Mouse (Mus musculus) layer of hippocampus, adult 11-12 months (tissue): Measurements from ENCODE around the gene Msh5.
"Not testable (repeated sequence)": the region's sequence is repeated elsewhere in the genome, so short reads cannot be mapped to it uniquely, and the experiment has no call there.

Source experiments
- DNase-seq: peaks from one replicate; pipeline ENCODE4 v3.0.0; 2022; ENCODE audit warnings: low spot score

Gene Msh5

DNA sequence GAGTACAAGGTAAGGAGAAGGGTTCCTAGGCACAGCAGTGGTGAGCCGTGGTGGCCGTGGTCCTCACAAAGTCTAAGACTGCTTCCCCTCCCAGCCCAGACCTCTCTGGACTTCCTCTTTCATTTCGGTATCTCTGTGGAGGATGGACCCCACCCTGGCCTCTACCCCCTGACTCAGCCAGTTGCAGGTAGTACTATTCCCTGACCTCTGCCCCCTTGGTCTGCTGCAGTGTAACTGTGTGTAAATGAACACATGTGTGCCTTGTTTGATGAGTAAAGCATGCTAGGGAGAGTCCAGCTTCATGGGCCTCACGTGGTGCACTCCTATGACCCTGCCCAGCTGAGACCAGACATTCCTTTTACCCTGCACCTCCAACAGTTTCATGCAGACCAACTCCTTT, 22.8 kb downstream of the Msh5 start:
- no peak for DNase-seq

DNA sequence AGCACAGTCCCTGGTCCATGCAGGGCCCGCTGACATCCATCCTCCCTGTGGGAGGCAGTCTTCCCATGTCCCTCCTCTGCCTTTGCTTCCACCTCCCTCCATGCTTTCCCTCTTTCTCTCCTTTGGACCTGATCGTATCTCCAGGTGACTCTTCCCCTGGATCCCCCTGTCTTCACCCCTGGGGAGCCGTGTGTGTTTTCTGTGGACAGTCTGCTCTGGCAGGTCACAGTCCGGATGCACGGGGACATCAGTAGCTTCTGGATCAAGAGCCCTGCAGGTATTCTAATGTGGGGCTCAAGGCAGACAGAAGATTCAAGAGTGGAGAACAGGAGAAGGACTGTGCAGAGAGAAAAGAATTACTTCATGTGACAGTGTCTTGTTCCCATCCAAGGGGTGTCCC, 23.3 kb downstream of the Msh5 start:
- DNase-seq = no peak

DNA sequence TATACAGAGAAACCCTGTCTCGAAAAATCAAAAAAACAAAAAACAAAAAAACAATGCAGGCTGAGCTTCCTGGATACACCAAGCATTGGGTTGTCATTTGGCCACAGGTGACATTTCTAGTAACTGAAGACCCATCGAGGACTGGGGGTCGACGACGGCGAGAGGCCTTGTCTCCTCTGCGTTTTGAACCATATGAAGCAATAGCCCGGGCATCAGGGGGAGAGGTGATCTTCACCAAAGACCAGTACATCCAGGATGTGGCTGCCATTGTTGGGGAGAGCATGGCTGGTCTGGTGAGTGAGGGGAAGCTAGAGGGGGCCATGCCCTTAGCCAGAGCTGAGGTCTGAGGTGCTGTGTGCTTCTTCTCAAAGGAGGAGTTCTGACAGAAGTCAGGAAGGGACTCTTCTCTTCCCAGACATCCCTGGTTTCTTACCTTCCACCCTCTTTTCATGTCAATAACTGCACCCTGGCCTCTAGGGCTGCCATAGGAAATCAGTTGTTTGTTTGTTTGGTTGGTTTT, 23.9 kb downstream of the Msh5 start:
- DNase-seq = no peak

DNA sequence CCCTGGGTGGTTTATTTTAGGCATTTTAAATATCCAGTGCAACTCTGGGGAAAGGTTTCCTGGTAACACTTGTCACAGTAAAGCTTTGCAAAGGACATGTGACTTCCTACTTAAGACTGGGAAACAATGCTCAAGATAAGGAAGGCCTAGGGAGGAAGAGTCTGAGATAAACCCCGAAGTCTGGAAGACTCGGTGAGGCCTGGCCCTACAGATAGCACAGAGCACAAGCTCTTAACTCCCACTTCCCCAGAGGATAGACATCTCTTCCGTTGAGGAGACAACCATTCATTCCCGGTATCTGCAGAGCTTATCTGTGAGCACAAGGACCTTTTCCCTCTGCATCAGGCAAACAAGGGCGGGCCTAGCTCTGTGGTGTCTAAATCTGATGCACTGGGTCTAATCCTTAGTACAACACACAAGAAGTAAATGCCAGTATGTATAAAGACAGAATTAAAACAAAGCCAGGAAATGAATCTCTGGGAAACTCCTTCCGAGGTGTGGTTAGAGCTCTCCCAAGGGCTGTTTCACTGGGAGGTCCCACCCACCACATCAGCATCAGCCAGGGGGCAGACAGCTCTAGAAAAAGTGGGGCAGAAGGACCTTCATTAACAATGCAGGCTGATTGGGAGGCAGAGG, 24.6 kb downstream of the Msh5 start:
- no peak for DNase-seq

DNA sequence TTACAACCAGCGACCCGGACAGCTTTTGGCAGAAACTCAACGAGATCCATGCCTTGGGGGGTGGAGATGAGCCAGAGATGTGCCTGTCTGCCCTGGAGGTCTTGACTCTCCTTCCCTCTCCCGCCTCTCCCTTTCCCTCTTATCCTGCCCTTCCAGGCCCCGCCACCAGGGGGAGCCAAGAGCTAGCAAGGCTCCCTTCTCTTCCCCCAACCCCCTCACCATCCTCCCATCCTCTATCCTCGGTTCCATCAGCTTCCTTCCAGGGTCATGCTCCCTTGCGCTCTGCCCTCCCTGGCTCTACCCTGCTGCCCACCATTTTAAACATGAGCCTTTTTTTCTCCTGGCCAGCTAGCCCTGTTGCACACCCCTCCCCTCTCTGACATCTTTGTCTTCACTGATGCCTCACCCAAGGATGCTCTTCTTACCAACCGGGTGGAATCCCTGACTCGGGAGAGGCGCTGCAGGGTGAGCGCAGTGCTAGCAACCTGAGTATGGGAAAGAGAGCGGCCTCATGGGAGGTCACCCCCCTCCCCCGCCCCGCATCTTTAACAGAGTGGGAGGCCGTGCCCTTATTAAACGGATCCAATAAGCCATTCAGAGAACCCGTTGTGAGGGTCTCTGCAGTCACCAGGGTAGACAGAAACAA, 25.3 kb downstream of the Msh5 start:
- DNase-seq = peak; percentile 91

DNA sequence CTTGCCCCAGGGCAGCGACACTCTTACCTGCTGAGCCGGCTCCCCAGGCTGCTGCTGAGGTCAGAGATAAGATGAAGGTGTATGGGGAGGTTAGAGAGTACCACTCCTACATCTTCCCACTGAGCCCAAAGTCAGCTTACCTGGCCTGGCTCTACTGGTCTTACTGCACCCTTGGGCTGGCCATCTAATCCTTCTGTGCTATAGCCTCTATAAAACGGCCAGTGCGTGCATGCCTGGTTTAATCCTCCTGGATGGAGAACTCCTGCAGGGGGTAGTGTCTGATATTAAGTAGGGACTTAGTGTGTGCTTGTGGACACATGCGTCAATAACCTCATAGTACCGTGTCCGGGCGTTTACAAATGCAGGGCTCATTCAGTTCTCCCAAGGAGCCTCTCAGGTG, 26.0 kb downstream of the Msh5 start:
- DNase-seq = no peak

DNA sequence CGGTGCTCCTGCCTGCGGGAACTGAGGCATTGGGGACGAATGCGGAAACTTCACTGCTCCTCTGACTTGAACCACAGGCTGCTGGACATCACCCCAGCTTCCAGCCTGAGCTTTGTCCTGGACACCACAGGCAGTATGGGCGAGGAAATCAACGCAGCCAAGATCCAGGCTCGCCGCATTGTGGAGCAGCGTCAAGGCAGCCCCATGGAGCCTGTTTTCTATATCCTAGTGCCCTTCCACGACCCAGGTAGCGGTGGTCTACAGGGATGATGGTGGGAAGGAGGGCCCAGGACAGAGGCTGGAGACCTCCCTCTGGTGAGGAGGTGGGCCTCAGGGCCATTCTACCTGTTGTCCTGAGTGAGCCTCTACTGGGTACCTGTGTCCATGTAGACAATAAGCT, 26.7 kb downstream of the Msh5 start:
- no peak for DNase-seq

DNA sequence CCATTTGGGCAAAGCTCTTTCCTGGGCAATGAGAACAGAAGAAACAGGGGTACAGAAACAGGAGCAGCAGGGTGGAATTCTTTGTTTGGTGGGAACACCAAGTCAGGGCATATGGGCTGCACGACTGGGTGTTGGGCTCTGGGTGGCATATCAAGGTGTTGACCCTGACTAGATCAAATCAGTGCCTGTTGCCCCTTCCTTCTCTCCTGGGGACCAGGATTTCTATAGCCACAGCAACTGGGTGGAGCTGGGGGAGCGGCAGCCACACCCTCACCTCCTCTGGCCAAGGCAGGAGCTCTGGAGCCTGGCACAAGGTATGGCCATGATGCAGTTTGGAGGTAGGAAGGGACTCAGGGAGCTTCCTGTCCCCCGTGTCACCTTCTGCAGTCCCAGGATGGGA, 28.4 kb downstream of the Msh5 start:
- no peak for DNase-seq

DNA sequence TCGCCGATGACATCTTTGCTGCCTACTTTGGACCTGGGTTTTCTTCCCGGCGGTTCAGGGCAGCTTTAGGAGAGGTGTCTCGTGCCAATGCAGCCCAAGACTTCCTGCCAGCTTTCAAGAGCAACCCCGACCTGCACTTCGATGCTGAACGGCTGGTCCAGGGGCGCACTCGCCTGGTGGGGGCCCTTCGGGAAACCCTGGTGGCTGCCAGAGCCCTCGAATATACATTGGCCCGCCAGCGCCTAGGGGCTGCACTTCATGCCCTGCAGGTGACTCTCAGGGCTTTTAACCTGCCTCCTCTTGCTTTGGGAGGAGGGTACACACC, 28.9 kb downstream of the Msh5 start:
- DNase-seq = no peak

DNA sequence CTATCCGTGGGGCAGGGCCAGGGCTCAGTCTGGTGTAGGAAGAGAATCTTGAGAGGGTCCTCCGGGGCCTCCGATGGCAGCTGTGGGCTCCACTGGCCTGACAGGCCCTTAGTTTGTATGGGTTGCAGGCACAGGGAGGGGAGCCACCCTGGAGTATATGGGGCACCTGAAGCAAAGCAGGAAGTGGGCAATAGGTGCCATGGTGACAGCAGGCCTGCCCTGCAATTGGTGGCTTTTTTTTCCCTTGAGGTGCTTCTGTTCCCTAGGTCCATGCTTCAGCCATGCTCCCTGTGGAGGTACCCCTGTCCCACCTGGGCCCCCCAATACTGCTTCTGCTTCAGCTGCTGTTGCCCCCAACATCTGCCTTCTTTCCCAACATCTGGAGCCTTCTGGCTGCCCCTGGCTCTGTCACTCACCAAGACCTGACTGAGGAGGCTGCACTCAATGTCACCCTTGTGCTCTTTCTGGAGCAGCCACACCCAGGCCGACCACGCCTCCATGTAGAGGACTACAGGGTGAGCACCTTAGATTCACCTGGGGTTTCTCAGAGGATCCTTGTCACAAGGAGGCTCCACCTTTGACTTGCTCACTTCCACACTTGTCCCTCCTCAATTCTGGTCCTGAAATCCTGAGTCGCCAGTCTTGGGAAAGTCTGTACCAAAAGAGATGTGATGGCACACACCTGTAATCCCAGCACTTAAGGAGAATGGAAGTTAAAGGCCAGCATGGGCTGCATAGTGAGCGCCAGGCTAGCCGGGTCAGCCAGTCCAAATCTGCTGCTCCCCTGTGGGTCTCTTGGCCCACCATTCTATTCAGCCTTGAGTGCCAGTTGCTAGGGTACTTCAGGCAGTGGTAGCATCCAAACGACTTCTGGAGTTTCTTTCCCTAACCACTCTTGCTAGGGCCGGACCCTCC, 29.5 kb downstream of the Msh5 start:
- DNase-seq = no peak

DNA sequence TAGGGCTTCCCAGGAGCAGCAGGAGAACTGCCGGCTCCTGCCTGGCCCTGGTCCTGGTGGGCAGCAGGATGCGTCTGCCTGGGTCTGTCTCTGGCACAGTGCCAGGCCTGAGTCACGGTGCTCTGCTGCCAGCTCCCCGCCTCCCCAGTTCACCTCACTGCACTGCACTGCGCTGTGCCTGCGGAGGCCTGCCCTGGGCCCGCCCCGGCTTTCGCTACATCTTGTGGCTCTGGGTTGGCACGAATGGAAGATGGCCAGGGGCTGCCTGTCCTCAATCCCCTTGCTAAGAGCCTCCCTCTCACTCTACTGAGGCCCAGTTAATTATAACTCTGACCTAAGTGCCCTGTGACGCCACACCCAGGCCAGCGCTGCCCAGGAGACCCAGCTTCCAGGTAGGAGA, 30.2 kb downstream of the Msh5 start, which contains the start of gene Vwa7:
TSS of gene Vwa7 (plus strand) at position 204 of the 400 bp plus-strand sequence.
- DNase-seq = no peak

DNA sequence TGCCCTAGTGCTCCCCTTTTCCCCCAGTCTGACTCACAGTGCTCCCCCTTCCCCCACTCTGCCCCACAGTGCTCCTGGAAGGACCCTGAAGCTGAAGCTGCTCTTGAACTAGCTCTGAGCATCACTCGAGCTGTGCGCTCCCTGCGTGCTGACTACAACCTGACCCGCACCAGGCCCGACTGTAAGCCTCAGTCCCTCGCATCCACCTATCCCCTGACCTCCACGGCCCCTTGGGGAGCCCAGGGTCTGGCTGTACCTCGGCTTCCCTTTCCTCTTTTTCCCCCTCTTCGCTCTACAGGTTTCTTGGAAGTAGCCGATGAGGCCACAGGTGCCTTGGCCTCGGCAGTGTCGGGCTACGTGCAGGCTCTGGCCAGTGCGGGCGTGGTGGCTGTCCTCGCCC, 31.2 kb downstream of the Msh5 start:
- DNase-seq = no peak

DNA sequence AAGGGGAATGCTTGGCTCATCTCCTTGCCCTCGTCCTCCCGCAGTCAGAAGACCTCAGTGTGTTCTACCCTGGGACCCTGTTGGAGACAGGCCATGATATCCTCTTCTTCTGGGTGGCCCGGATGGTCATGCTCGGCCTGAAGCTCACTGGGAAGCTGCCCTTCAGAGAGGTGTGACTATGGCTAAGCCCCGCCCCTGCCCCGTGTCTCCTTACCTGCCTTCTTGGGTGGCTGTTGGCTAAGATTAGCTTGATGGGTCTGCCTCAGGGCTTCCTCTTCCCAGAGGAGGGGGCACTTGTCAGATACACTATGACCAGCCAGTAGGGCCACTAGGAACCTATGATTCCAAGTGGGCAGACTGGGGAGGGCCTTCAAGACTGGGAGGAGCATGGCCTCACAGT, 33.3 kb downstream of the Msh5 start:
- DNase-seq = no peak

DNA sequence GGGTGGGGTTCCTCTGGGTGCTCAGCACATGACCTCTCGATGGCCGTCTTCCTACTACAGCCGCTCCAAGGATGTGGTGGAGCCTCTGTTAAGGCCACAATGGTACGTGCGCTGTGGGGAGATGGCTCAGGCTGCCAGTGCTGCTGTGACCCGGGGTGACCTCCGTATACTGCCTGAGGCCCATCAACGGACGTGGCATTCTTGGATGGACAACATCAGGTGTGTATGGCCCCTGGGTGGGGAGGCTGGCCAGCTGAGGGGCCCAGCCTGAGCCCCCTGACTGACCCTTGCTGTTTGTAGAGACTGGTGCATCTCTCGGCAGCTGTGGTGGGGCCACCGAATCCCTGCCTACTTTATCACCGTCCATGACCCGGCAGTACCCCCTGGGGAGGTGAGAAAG, 34.1 kb downstream of the Msh5 start:
- no peak for DNase-seq

DNA sequence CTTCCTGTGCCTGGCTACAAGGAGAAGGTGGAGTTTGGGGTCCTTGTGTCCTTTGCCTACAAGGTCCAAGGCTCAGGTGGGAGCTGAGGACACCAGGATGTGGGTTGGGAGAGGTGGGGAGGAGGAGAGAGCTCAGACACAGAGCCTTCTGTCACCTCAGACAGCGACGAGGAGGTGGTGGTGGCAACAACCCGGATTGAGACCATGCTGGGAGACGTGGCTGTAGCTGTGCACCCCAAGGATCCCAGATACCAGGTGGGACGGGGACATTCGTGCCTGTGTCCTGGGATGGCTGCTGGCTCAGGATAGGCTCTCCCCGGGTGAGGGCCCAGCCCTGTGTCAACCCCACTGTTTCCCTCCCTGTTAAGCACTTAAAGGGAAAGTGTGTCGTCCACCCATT, 35.1 kb downstream of the Msh5 start:
- no peak for DNase-seq

DNA sequence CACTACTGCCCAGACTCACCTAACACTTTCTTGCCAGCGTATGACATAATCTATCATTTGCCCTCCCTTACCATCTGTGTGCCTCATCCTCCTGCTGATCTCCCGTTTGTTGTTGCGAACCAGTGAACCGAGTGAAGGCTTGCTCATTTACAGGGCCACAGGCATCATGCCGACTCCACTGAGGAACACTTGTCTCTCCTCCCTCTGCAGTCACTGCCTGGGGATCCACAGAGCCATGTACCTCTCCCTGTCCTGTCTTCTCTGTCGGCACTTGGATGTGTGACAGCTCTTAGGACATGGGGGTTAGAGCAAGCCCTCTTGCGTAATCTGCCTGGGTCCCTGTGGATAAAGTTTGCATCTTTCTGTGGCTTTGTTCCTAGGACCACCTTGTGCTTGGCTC, 37.0 kb downstream of the Msh5 start:
- no peak for DNase-seq

DNA sequence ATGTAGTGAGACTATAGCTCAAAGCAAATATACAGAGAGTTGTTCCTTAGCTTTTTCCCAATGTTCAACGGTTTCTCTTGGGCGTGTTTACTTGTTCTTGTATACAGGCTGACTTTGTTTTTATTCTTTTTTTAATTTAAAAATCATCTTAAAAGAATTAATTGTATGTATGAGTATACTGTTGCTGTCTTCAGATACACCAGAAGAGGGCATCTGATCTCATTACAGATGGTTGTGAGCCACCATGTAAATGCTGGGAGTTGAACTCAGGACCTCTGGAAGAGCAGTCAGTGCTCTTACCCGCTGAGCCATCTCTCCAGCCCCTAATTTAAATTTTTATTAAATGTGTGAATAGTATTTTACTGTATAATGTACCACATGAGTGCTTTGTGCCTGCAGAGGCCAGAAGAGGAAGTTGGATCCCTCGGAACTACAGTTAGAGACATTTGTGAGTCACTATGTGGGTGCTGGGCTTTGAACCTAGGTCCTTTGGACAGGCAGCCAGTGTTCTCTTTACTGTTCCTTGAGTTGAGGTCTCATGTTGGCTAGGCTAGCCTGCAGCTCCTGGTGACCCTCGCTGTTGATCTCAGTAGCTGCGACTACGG, 39.1 kb downstream of the Msh5 start:
- no peak for DNase-seq

DNA sequence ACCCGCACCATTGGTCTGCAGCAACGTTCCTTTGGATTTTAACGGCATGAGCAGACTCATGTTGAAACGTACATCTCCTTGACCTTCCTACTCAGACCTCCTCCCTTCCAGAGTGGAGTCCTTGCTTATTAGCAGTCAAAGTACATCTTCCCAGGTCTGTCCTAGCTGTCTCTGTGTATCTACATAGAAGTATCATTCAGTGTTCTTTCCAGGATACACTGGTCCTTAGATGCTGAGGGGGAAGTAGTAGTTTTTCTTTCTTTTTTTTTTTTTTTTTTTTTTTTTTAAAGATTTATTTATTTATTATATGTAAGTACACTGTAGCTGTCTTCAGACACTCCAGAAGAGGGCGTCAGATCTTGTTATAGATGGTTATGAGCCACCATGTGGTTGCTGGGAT, 40.6 kb downstream of the Msh5 start:
- DNase-seq = not testable (repeated sequence)

DNA sequence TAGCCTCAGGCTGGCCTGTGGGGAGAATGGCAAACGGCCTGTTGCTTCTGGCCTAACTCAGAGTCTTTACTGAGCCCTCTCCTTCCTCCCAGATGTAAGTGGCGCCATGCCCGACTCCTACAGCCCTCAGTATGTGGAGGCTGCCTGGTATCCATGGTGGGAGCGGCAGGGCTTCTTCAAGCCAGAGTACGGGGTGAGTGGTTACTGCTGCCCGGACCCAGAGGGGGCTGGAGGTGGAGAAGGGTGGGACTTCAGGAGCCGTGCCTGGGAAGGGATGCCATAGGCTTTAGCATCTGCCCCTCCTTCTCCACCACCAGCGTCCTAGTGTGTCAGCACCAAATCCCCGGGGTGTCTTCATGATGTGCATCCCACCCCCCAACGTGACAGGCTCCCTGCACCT, 41.4 kb downstream of the Msh5 start:
- DNase-seq = no peak

DNA sequence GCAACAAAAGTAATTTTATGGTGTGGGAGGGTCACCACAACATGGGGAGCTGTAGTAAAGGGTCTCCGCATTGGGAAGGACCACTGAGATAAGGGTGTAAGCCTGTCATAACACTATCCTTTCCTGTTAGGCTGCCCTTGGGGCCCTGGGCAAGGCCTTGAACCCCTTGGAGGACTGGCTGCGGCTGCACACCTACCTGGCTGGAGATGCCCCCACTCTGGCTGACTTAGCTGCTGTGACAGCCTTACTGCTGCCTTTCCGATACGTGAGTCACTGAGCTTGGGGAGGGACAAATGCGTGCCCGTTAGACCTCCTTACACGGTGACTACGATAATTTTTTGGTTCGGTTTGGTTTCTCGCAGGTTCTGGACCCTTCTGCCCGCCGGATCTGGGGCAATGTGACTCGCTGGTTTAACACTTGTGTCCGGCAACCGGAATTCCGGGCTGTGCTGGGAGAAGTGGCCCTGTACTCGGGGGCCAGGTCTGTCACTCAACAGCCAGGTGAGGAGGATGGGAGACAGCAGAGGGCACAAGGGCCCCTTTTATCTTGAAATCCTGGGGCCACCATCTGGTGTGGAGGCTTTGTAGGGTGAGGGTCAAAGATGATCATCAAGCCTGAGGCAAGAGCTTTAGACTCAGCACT, 42.3 kb downstream of the Msh5 start:
- DNase-seq = no peak

DNA sequence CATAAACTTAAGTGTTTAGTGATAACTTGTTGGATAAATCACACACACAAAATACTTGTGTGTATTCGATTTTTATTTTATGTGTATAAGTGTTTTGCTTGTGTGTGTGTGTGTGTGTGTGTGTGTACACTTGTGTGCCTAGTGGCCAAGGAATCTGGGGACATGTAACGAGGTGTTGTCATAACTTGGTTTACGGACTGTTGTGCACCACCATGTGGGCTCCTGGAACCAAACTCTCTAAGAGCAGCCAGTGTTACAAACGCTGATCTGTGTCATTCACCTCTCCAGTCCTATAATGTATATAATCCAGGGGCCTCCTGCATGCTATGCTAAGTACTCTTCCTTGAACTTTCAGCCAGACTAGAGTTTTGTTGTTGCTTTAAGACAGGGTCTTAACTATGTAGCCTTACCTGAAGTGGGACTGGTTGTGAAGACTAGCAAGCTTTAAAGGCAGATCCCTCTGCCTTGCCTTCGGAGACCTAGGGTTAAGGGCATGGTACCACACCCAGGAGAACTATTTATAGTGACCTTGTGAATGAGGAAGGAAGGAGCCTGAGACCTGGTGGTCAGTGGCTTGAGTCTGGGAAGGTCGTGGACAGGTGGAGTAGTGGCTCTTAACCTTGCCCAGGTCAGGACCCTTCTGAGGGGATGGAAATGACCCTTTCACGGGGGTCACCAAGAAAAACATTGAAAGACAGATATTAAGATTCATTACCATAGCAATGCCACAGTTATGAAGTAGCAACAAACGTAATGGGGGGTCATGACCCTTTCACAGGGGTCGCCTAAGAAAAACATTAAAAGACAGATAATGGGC, 43.3 kb downstream of the Msh5 start:
- no peak for DNase-seq
